ENCODE assay signal across 23 mouse cellular contexts in the genomic region with DNA sequence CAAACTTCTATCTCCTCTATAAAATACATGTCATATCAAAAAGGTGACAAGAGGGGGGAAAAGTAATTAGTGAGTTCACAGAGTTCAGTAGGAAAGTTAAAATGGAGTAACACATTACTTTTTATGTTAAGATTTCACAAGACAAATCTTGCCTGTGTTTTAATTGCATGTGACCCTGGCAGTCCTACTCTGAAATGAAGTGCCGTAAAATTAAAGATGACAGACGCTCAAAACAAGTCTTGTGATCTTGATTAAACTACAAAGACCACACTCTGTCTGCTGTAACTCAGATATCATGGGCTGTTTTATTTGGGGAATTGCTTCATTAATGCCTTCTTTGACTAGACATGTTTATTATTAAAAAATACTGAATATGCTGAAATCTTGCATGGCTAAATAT.
A peak's percentile ranks its signal among the peaks of the same experiment; 100 is the strongest.
DNase-seq lines count a peak whose midpoint lies in the region; ATAC-seq and TF ChIP-seq lines count a peak whose summit lies in the region.
"Had no signal": no experiment of that assay in that cellular context is flagged by ENCODE, and none has a peak within 500 bp of the region (broad histone marks: within the 10 kb centered on the region; RNA-seq: fewer than 3 reads in every experiment).

No protein-coding gene starts in this region.

- no peaks in the 10 kb centered on the region for H3K4me1 ChIP-seq in kidney, postnatal 0 days (replicated peaks; ENCODE audit: insufficient read depth, low read length)
- no peaks in the 10 kb centered on the region for H3K4me1 ChIP-seq in kidney, embryonic 15.5 days
- no peaks in the 10 kb centered on the region; the same call in 1 of the 2 replicates for H3K4me1 ChIP-seq in lung, embryonic 16.5 days (replicated peaks; ENCODE audit: control insufficient read depth, insufficient read depth, low read length)
- peaks cover 11% of the 10 kb centered on the region; the same call in 1 of the 2 replicates for H3K4me1 ChIP-seq in midbrain, embryonic 14.5 days (ENCODE audit: control insufficient read depth, insufficient read depth, low read length)
- peaks cover 25% of the 10 kb centered on the region for H3K4me1 ChIP-seq in midbrain, embryonic 13.5 days (replicated peaks)
- H3K4me1 ChIP-seq: heart, embryonic 10.5 days; heart, embryonic 13.5 days had no signal

- H3K9ac ChIP-seq in kidney, postnatal 0 days (ENCODE audit: low read depth, low read length), result no peak overlapping the region
- no peak overlapping the region for H3K9ac ChIP-seq in kidney, embryonic 15.5 days
- H3K9ac ChIP-seq in lung, embryonic 16.5 days (ENCODE audit: low read length), result no peak overlapping the region
- no peak overlapping the region for H3K9ac ChIP-seq in midbrain, embryonic 14.5 days (replicated peaks; ENCODE audit: low read length)
- H3K9ac ChIP-seq in midbrain, embryonic 13.5 days (replicated peaks), result no peak overlapping the region
- H3K9ac ChIP-seq: forebrain, embryonic 13.5 days; heart, embryonic 13.5 days had no signal

- H3K36me3 ChIP-seq in kidney, postnatal 0 days (ENCODE audit: insufficient read depth, low read length), result no peaks in the 10 kb centered on the region
- H3K36me3 ChIP-seq in kidney, embryonic 15.5 days, result no peaks in the 10 kb centered on the region
- H3K36me3 ChIP-seq in lung, embryonic 16.5 days (ENCODE audit: control insufficient read depth, insufficient read depth, low read length), result no peaks in the 10 kb centered on the region
- no peaks in the 10 kb centered on the region for H3K36me3 ChIP-seq in midbrain, embryonic 14.5 days (ENCODE audit: control insufficient read depth, insufficient read depth, low read length)
- no peaks in the 10 kb centered on the region for H3K36me3 ChIP-seq in midbrain, embryonic 13.5 days
- H3K36me3 ChIP-seq: forebrain, embryonic 10.5 days; heart, embryonic 10.5 days; heart, embryonic 13.5 days had no signal

- no peaks in the 10 kb centered on the region for H3K27me3 ChIP-seq in kidney, postnatal 0 days (ENCODE audit: insufficient read depth, low read length)
- H3K27me3 ChIP-seq in kidney, embryonic 15.5 days, result no peaks in the 10 kb centered on the region
- no peaks in the 10 kb centered on the region for H3K27me3 ChIP-seq in lung, embryonic 16.5 days (ENCODE audit: control insufficient read depth, insufficient read depth, low read depth, low read length)
- no peaks in the 10 kb centered on the region for H3K27me3 ChIP-seq in midbrain, embryonic 14.5 days (ENCODE audit: control insufficient read depth, insufficient read depth, low read length)
- 0 out of 2 replicates have a peak, but pooled peaks cover 6% of the 10 kb centered on the region for H3K27me3 ChIP-seq in midbrain, embryonic 13.5 days
- H3K27me3 ChIP-seq: heart, embryonic 13.5 days had no signal

- peak; percentile 9 for DNase-seq in kidney, postnatal 0 days (ENCODE audit: low spot score)
- DNase-seq in lung, postnatal 14 days, result no peak
- DNase-seq in midbrain, embryonic 14.5 days, result peak; percentile 31
- DNase-seq in retina, postnatal 1 day, result peak; percentile 50
- DNase-seq: adrenal gland, adult 8-10 months; adrenal gland, postnatal 25 days; cerebellum, adult 11-12 months; cerebellum, adult 8-10 months; cerebellum, postnatal 14 days; gastrocnemius, postnatal 10 days; gastrocnemius, postnatal 36 days; heart, adult 2 months; heart, postnatal 14 days; heart, postnatal 4 days had no signal

- no peaks in the 10 kb centered on the region for H3K9me3 ChIP-seq in kidney, postnatal 0 days (replicated peaks; ENCODE audit: low read length)
- no peaks in the 10 kb centered on the region for H3K9me3 ChIP-seq in kidney, embryonic 15.5 days (replicated peaks)
- H3K9me3 ChIP-seq in lung, embryonic 16.5 days (ENCODE audit: control insufficient read depth, low read length), result no peaks in the 10 kb centered on the region
- no peaks in the 10 kb centered on the region for H3K9me3 ChIP-seq in midbrain, embryonic 14.5 days (ENCODE audit: control insufficient read depth, low read length)
- no peaks in the 10 kb centered on the region for H3K9me3 ChIP-seq in midbrain, embryonic 13.5 days
- H3K9me3 ChIP-seq: forebrain, embryonic 10.5 days; forebrain, embryonic 13.5 days; heart, embryonic 10.5 days; heart, embryonic 13.5 days had no signal

- no peak overlapping the region for H3K4me2 ChIP-seq in kidney, postnatal 0 days (ENCODE audit: low read length)
- no peak overlapping the region for H3K4me2 ChIP-seq in kidney, embryonic 15.5 days
- no peak overlapping the region for H3K4me2 ChIP-seq in lung, embryonic 16.5 days (ENCODE audit: low read depth, low read length)
- no peak overlapping the region for H3K4me2 ChIP-seq in midbrain, embryonic 14.5 days (ENCODE audit: low read length)
- no peak overlapping the region for H3K4me2 ChIP-seq in midbrain, embryonic 13.5 days (replicated peaks)
- H3K4me2 ChIP-seq: forebrain, embryonic 13.5 days; heart, embryonic 13.5 days had no signal

- no peak overlapping the region for H3K27ac ChIP-seq in kidney, postnatal 0 days
- H3K27ac ChIP-seq in kidney, embryonic 15.5 days, result no peak overlapping the region
- H3K27ac ChIP-seq in lung, embryonic 16.5 days (ENCODE audit: low read length), result no peak overlapping the region
- no peak overlapping the region for H3K27ac ChIP-seq in midbrain, embryonic 14.5 days (replicated peaks; ENCODE audit: low read depth, low read length)
- no peak overlapping the region for H3K27ac ChIP-seq in midbrain, embryonic 13.5 days
- H3K27ac ChIP-seq: forebrain, embryonic 10.5 days; forebrain, embryonic 13.5 days; heart, adult 2 months; heart, embryonic 10.5 days; heart, embryonic 13.5 days had no signal

- 58% methylated on average over 2 of the region's 2 CpGs for WGBS in kidney, postnatal 0 days
- 66% methylated on average over 2 of the region's 2 CpGs for WGBS in kidney, embryonic 15.5 days
- 44% methylated on average over 2 of the region's 2 CpGs for WGBS in lung, embryonic 16.5 days
- 41% methylated on average over 2 of the region's 2 CpGs for WGBS in midbrain, embryonic 14.5 days
- 51% methylated on average over 2 of the region's 2 CpGs for WGBS in midbrain, embryonic 13.5 days

- H3K4me3 ChIP-seq in kidney, postnatal 0 days (replicated peaks; ENCODE audit: low read depth, low read length), result no peak overlapping the region
- H3K4me3 ChIP-seq in kidney, embryonic 15.5 days (replicated peaks), result no peak overlapping the region
- H3K4me3 ChIP-seq in lung, embryonic 16.5 days (ENCODE audit: low read length), result no peak overlapping the region
- no peak overlapping the region for H3K4me3 ChIP-seq in midbrain, embryonic 14.5 days (replicated peaks; ENCODE audit: low read depth, low read length)
- no peak overlapping the region for H3K4me3 ChIP-seq in midbrain, embryonic 13.5 days (replicated peaks)
- H3K4me3 ChIP-seq: forebrain, embryonic 10.5 days; forebrain, embryonic 13.5 days; heart, adult 2 months; heart, embryonic 10.5 days; heart, embryonic 13.5 days had no signal

- TF ChIP-seq CTCF in kidney, postnatal 0 days (IDR thresholded peaks at IDR 0.05; ENCODE audit: low read depth), result no peak

- ATAC-seq in kidney, postnatal 0 days (replicated peaks; ENCODE audit: low FRiP score, low read depth), result no peak
- no peak for ATAC-seq in kidney, embryonic 15.5 days (replicated peaks; ENCODE audit: low FRiP score)
- peak; percentile 81 for ATAC-seq in lung, embryonic 16.5 days (ENCODE audit: low read depth)
- no peak for ATAC-seq in midbrain, embryonic 14.5 days (ENCODE audit: low FRiP score, low TSS enrichment)
- ATAC-seq in midbrain, embryonic 13.5 days, result no peak
- no peak for ATAC-seq in monocyte, adult 5-6 weeks (replicated peaks; ENCODE audit: insufficient number of reproducible peaks, low FRiP score, low TSS enrichment, poor library complexity, severe bottlenecking)
- ATAC-seq: activated CD4-positive, CD25-positive, alpha-beta regulatory T cell, adult 4 months had no signal
